Mouse (Mus musculus) c-Kit-positive CD71-positive TER-119-negative erythroid progenitor cells, embryonic 14.5 days (primary cell): Measurements from ENCODE around the gene Sap30l.
A peak's percentile ranks its signal among the peaks of the same experiment; 100 is the strongest.

ENCODE experiments used
- DNase-seq: peaks from one replicate; pipeline ENCODE4 v3.0.0-alpha.2; 2013; ENCODE audit warnings: low read depth

The Sap30l gene

DNA sequence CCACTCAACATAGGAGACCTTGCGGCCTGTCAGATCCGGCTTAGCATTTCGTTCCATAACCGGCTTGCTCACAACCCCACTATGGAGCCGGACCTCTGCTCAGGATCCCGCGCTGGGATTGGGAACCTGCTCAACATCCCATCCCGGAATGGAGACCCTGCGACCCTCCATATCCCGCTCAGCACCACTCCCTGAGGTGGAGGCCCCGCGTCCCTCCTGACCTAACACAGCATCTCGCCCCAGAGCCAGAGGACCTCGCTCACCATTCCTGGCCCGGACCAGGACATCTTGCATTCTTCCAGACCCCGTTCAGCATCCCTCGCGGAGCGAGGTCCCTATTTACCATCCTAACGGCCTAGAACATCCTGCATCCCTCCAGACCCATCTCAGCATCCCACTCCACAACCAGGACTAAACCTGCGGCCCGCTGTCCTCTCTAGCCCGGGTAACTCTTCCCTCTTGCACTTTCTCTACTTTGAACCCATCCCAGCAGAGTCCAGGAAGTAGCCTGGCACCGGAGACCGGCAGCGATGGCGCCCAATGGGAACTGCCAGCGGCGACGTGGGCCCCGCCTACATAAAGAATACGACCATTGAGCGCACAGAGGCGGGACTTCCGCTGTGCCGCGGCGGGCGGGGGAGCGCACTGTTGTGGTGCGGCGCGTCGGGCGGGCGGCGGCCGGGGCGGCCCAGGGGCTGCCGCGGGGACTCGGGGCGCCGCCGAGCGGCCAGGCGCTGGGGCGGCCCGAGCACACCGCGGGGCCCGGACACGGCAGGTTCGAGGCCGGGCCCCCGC lies at the start of gene Sap30l:
Sap30l (plus strand) TSS at position 667 of the 795 bp plus-strand sequence.
- peak; percentile 90 for DNase-seq

GRCm38 (mm10) chr11:57753538-57754203 lies 47.8 kb upstream of the Sap30l start:
- DNase-seq = no peak

DNA sequence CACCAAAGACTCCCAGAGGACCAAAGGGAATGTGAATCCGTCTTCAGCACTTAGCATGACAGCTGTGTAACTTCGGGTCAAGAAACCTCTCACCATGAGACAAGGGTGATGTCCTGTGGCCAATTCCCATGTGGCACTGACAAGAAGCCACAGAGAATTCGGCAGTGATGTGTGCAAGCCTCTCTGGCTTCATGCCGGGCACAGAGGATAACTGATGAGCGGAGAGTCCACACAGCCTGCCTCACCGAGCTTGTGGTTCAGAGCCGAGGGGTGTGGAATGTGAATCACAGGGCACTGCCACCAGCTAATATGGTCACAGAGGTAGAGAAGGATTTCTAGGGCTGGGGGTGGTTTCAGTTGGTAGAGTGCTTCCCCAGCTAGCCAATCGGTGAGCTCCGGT lies 42.8 kb upstream of the Sap30l start:
- no peak for DNase-seq

DNA sequence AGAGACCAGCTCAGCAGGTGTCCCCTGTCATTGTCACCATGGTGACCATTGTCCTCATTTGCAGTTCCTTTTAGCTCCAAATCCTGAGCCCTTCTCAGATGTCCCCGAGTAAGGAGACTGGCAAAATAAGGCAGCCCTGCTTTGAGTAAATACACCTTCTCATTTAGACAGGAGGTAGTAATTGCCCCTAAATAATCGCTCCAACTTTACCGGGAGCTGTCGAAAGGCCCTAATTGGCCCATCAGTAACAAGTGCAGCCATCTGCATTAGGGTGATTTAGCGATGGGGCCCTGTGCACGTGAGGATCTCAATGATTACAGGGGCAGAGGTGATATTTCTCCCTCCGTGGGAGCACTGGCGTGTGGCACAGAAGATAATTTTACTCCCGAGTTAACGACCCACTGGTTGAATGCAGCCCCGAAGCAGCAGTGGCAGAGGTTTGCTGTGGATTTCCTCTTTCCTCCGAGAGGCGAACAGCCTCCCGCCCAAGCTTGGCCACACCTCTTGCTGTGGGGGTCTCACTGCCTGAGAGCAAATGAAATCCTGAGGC lies 40.9 kb upstream of the Sap30l start:
- DNase-seq = no peak

GRCm38 (mm10) chr11:57761347-57761746 lies 40.1 kb upstream of the Sap30l start:
- DNase-seq = no peak

DNA sequence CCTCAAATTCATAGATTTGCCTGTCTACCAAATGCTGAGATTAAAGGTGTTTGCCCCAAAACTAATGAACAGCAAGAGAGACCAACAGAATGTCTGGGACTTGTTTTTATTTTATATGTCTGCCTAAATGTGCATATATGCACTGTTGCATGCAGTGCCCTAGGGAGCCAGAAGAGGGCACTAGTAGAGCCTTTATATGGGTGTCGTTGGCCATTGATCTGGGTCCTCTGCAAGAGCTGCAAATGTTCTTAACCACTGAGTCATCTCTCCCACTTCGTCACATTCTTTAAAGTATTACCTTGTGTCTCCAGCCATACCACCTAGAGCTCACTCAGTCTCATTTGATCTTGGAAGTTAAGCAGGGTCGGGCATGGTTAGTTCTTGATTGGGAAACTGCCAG lies 37.3 kb upstream of the Sap30l start:
- DNase-seq = no peak

DNA sequence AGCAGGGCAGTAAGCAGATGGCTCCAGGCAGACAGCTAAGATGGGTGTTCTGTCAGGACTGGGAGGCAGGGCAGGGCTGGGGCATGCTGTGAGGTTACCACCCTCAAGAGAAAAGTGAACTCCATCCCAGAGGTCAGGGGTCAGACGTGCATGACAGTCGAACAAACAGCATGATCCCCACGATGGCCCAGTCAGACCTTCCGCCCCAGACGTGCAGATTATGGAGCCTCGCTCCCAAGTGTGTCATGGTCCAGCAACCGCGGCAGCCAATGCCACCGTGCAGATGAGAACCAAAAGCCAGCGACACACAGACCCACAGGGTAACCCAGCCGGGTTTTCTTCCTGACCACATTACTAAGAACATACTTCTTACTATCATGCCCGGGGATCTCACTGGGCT lies 34.8 kb upstream of the Sap30l start:
- no peak for DNase-seq

DNA sequence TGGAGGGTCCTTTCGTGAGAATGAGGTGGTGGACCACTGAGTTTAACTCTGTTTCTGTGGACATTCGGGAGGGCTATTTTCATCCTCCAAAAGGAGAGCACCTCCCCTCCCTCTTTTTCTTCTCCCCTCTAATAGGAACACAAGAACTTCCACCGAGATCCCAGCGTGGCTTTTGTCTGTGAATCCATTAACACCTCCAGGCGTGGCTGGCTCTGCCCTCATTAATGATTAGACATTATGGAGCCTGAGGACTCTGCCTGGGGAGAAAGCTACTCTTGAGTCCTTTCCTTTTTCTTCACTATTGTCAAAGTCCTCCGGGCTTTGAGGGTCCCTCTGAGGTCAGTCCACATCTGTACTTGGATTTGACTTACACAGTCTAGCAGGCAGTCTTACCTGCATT lies 34.3 kb upstream of the Sap30l start:
- no peak for DNase-seq

DNA sequence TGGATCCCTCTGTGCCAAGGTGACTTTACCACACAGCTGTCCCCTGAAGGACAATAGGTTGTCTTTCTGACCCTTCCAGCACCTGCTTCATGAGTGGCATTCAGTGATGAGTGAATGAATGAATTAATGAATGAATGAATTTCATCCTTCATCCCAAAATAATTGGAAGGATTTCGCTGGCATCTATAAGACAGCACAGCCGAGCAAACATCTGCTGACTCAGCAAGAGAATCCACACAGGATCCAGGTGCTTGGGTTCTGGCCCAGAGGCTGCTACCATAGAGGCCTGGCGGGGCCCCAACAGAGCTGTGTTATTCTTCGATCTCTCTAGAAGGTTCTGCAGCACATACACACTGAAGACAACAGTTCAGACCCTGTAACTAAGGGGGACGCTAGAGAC lies 30.7 kb upstream of the Sap30l start:
- no peak for DNase-seq

DNA sequence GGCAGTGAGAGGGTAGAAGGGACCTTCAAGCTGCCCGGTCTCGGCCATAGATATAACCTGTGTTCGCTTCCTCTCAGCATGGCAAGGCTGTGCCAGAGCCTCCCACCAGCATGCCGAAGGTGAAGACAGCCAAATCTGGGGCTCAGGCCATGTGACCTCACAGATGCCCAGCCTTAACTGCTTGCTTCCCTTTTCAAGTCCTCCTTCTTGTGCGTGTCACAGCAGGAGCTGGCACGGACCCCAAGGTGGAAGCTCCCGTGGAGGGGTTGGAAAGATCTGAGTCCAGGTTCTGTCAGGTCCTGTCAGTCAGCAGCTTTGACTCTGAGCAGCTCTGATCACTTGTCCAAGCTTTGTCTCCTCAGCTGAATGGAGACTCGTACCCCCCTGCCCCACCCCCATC lies 29.8 kb upstream of the Sap30l start:
- no peak for DNase-seq

- no peak for DNase-seq
These were observed 28.0 kb upstream of the Sap30l start for GRCm38 (mm10) chr11:57773479-57773878.

- DNase-seq = no peak
These were observed 27.5 kb upstream of the Sap30l start for GRCm38 (mm10) chr11:57773936-57774335.

DNA sequence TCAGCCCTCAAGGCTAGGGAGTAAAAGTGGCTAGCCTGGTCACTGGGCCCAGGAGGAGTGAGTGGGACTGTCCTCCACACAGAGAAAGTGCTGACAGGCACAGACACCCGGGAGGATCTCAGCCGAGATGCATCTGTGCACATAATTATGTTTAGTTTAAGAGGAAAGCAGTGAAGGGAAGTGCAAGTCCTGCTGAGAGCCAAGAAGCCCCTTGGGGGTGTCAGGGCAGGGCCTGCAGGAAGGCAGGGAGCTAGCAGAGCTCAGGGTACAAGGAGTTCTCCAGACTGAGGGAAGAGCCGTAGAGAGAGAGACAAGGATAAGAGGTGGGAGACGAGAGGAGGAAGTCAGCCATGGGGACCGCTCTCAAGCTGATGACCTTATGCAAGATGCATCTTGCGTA lies 25.6 kb upstream of the Sap30l start:
- no peak for DNase-seq

- no peak for DNase-seq
These were observed 24.9 kb upstream of the Sap30l start for GRCm38 (mm10) chr11:57776546-57776945.

- peak; percentile 49 for DNase-seq
These were observed 23.1 kb upstream of the Sap30l start for GRCm38 (mm10) chr11:57778349-57778748.

DNA sequence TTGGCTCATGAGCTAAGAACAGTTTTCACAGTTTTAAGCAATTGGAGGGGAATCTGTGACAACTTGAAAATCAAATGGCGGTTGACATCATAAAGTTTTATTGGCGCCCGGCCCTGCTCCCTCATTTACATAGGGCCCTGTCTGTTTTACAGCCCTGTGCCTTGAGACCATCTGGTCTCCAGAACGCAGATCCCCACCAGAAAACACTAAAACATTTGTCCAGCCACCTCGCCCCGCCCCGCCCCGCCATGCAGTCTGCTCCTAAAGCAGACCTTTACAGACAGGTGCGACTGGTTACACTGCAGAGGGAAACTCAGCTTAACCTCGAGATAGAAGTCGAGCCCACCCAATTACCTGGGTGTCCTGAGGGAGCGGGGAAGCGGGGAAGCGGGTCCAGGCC lies 21.6 kb upstream of the Sap30l start:
- DNase-seq = no peak

- DNase-seq = no peak
These were observed 14.6 kb upstream of the Sap30l start for GRCm38 (mm10) chr11:57786616-57787418.

- DNase-seq = peak; percentile 57
These were observed 13.5 kb upstream of the Sap30l start for GRCm38 (mm10) chr11:57787913-57788312.

DNA sequence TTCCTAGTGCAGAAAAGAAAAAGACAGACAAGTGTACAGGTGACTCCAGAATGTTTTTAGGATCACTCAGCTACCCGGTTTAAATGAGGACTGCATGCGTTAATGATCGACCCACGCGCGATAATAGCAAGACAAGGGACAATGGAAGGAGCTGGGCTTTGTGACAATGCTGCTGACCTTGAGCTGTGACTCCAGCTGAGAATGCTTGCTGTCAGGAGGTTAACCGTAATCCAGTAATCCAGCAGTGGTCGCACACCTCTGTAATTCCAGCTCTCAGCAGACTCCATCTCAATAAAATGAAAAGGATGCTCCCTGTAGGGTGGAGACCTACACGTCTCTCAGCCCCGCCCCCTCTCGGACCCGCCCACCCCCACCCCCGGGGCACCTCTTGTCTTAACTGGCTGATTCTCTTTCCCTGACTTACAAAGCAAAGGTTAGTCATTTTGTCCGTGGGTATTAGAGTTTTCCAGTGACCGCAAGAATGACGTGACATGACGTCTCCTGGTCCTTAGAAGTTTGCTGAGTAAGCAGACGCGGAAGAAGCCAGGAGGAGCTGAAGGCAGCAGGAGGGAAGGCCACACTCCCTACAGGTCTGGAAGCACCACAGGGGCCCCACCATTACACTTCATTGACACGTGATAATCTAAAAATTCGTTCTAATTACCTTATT lies 10.4 kb upstream of the Sap30l start:
- DNase-seq = no peak

DNA sequence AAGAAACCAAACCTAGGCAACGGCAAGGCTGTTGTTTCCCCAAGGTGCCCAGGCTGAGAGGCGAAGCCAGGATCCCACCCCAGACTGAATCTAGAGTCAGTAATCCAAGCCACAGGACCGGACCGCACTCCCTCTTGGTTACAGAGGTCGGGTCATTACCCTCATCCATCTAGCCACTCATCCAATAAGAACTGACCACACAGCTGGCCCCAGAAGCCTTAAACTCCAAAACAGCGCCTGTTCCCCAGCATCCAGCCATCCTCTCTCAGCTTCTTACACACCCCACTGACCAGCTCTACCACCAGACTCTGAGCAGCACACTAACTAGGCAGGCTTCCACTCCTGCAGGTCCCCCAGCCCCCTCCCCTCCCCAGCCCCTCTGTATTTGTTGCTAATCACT lies 6.4 kb upstream of the Sap30l start:
- no peak for DNase-seq

- DNase-seq = no peak
These were observed 3.6 kb upstream of the Sap30l start for GRCm38 (mm10) chr11:57797828-57798227.

DNA sequence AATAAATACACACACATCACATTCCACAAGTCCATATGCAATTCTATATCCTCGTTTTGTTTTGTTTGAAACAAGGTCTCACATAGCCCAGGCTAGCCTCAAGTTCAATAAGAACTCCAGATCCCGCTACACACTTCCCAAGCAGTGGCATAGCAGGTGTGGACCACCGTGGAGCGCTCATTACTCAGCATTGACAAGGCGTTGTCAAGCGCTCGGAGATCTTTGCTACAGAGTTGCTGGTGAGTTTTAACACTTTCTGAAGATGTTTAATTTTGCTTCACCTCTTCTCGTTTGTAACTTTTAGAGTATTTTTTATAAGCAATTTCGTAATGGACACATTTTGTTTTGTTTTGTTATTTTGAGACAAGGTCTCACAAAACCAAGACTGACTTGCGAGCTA lies 2.0 kb upstream of the Sap30l start:
- DNase-seq = no peak
